Mouse (Mus musculus): ENCODE measurements around the gene Ppp2r3c.
"Not testable (repeated sequence)": the region's sequence is repeated elsewhere in the genome, so short reads cannot be mapped to it uniquely, and the experiment has no call there.

The Ppp2r3c gene

GRCm38 (mm10) chr12:55272243-55272642, 30.6 kb downstream of the Ppp2r3c start:
- no peak for DNase-seq (ENCODE audit: low spot score in 2 of 2)

GRCm38 (mm10) chr12:55263385-55263784, 39.4 kb downstream of the Ppp2r3c start:
- not testable (repeated sequence) for DNase-seq (ENCODE audit: low spot score in 2 of 2)

DNA sequence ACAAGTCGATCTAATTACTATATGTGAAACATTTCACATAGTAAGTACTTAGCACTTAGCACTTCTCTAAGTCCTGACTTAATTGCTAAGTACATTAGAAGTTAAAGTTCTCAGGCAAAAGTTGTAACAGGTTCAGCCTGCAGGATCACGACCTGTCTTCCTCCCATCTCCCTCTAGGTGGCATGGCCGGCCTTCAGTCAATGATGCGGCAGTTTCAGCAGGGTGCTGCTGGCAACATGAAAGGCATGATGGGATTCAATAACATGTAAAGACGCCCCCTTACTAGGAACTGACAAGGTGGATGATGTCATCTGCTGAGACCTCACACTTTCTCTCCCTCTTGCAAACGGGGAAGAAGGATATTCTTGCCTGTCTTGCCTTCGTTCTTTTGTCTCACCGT, 40.8 kb downstream of the Ppp2r3c start:
- DNase-seq (ENCODE audit: low spot score in 2 of 2), result not testable (repeated sequence)

DNA sequence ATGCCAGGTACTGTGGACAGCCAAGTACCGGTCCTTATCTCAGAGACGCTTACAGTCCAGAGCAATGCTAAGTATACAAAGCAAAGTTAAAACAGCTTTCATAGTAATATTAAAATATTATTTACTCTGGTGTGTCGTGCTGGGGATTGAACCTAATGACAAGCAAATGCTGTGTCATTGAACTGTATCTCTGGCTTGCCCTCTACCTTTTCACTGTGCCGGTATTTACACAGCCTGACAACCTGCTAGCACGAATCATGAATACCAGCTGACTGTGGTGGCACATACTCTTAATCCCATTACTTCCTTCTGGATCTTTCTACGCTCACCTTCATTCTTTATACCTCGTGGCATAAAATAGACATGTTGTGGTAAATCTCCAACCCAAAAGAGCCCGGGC, 60.6 kb downstream of the Ppp2r3c start:
- not testable (repeated sequence) for DNase-seq (ENCODE audit: low spot score in 2 of 2)

DNA sequence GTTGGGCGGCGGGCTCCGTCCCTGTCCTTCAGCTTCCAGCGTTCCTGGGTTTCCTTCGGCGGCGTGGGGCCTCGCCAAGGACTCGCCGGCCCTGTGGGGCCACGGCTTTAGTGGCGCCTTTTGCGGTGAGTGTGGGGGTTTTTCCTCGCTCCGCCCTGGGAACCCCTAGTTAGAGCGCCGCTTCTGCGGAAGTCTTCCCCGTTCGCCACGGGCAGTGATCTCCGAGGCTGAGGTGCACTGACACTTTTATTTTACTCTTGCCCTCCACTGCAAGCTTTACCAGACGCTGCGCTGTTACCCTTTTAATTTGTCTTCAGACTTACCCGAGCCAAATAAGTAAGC, 72.3 kb downstream of the Ppp2r3c start:
- not testable (repeated sequence) for DNase-seq (ENCODE audit: low spot score in 2 of 2)

- not testable (repeated sequence) for DNase-seq (ENCODE audit: low spot score in 2 of 2)
These were observed 72.9 kb downstream of the Ppp2r3c start, which contains the start of gene Srp54c for GRCm38 (mm10) chr12:55229626-55230519. Gene Srp54c, plus strand, starts transcription at chr12:55230168.
